8 mouse cellular contexts compared by ENCODE assay signal in genomic region chr12:108915893-108916292, GRCm38 (mm10). TPM values are rescaled to one million over a fixed set of nuclear protein-coding genes. Genes with fewer than 3 reads are reported as not detected.
DNase-seq lines count a peak whose midpoint lies in the region; ATAC-seq and TF ChIP-seq lines count a peak whose summit lies in the region.

No protein-coding gene starts in this region.

- no peak for TF ChIP-seq CTCF in liver, postnatal 0 days (IDR thresholded peaks at IDR 0.05; ENCODE audit: low read depth)

- no peak overlapping the region for H3K4me3 ChIP-seq in embryonic facial prominence, embryonic 11.5 days (ENCODE audit: low read depth, low read length)
- H3K4me3 ChIP-seq in intestine, embryonic 15.5 days (replicated peaks): no peak overlapping the region
- no peak overlapping the region for H3K4me3 ChIP-seq in midbrain, embryonic 12.5 days
- H3K4me3 ChIP-seq in liver, postnatal 0 days (ENCODE audit: low read depth, low read length): no peak overlapping the region

- H3K27ac ChIP-seq in embryonic facial prominence, embryonic 11.5 days (replicated peaks; ENCODE audit: low read depth, low read length): no peak overlapping the region
- H3K27ac ChIP-seq in intestine, embryonic 15.5 days: no peak overlapping the region
- peak overlapping the region; percentile 67 for H3K27ac ChIP-seq in midbrain, embryonic 12.5 days (replicated peaks)
- H3K27ac ChIP-seq in liver, postnatal 0 days (ENCODE audit: low read depth): no peak overlapping the region

- ATAC-seq in frontal cortex, adult (ENCODE audit: low TSS enrichment): peak; percentile 94
- ATAC-seq in embryonic facial prominence, embryonic 11.5 days (replicated peaks; ENCODE audit: insufficient number of reproducible peaks, low FRiP score, low TSS enrichment, low read depth): peak; percentile 66; the same call in 1 of the 2 replicates
- peak; percentile 52; the same call in 1 of the 2 replicates for ATAC-seq in intestine, embryonic 15.5 days
- ATAC-seq in midbrain, embryonic 12.5 days (ENCODE audit: low FRiP score, low read depth): peak; percentile 75
- ATAC-seq in liver, postnatal 0 days: no peak

- peaks cover 12% of the 10 kb centered on the region for H3K4me1 ChIP-seq in embryonic facial prominence, embryonic 11.5 days (ENCODE audit: control insufficient read depth, insufficient read depth, low read length)
- H3K4me1 ChIP-seq in intestine, embryonic 15.5 days (replicated peaks): peaks cover 28% of the 10 kb centered on the region
- peaks cover 79% of the 10 kb centered on the region for H3K4me1 ChIP-seq in midbrain, embryonic 12.5 days
- peaks cover 8% of the 10 kb centered on the region for H3K4me1 ChIP-seq in liver, postnatal 0 days (ENCODE audit: insufficient read depth)

- no peak overlapping the region for H3K4me2 ChIP-seq in embryonic facial prominence, embryonic 11.5 days (ENCODE audit: low read depth, low read length)
- H3K4me2 ChIP-seq in intestine, embryonic 15.5 days (replicated peaks): no peak overlapping the region
- 0 out of 2 replicates have a peak overlapping the region, but pooled peaks have one; percentile 13 for H3K4me2 ChIP-seq in midbrain, embryonic 12.5 days (replicated peaks)
- H3K4me2 ChIP-seq in liver, postnatal 0 days (ENCODE audit: low read depth, low read length): no peak overlapping the region

- no peaks in the 10 kb centered on the region for H3K36me3 ChIP-seq in embryonic facial prominence, embryonic 11.5 days (replicated peaks; ENCODE audit: control insufficient read depth, insufficient read depth, low read depth, low read length)
- no peaks in the 10 kb centered on the region for H3K36me3 ChIP-seq in intestine, embryonic 15.5 days
- no peaks in the 10 kb centered on the region for H3K36me3 ChIP-seq in midbrain, embryonic 12.5 days
- H3K36me3 ChIP-seq in liver, postnatal 0 days (replicated peaks; ENCODE audit: insufficient read depth, low read length): no peaks in the 10 kb centered on the region

- H3K27me3 ChIP-seq in embryonic facial prominence, embryonic 11.5 days (ENCODE audit: control insufficient read depth, insufficient read depth, low read length): no peaks in the 10 kb centered on the region
- no peaks in the 10 kb centered on the region for H3K27me3 ChIP-seq in intestine, embryonic 15.5 days (replicated peaks)
- 0 out of 2 replicates have a peak, but pooled peaks cover 11% of the 10 kb centered on the region for H3K27me3 ChIP-seq in midbrain, embryonic 12.5 days
- H3K27me3 ChIP-seq in liver, postnatal 0 days (ENCODE audit: insufficient read depth, low read length): no peaks in the 10 kb centered on the region

- H3K9ac ChIP-seq in embryonic facial prominence, embryonic 11.5 days (replicated peaks; ENCODE audit: low read length): no peak overlapping the region
- H3K9ac ChIP-seq in intestine, embryonic 15.5 days: no peak overlapping the region
- no peak overlapping the region for H3K9ac ChIP-seq in midbrain, embryonic 12.5 days (replicated peaks)
- no peak overlapping the region for H3K9ac ChIP-seq in liver, postnatal 0 days (replicated peaks)

- WGBS in embryonic facial prominence, embryonic 11.5 days: 16% methylated on average over 6 of the region's 6 CpGs
- WGBS in intestine, embryonic 15.5 days: 35% methylated on average over 6 of the region's 6 CpGs
- WGBS in midbrain, embryonic 12.5 days: 7% methylated on average over 6 of the region's 6 CpGs
- 70% methylated on average over 6 of the region's 6 CpGs for WGBS in liver, postnatal 0 days (ENCODE audit: insufficient replicate concordance)

- TF ChIP-seq EP300 in liver, postnatal 0 days (IDR thresholded peaks at IDR 0.05; ENCODE audit: low read depth): no peak

- DNase-seq in frontal cortex, postnatal 25 days (ENCODE audit: low spot score in 2 of 2): no peak
- DNase-seq in embryonic facial prominence, embryonic 11.5 days (ENCODE audit: low spot score): peak; percentile 81
- DNase-seq in yolk sac, embryonic 10.5 days (ENCODE audit: low spot score): peak; percentile 43
- DNase-seq in liver, postnatal 0 days: no peak
- DNase-seq in cerebellum, postnatal 36 days: no peak

- no peaks in the 10 kb centered on the region for H3K9me3 ChIP-seq in embryonic facial prominence, embryonic 11.5 days (replicated peaks; ENCODE audit: control insufficient read depth, low read length)
- H3K9me3 ChIP-seq in intestine, embryonic 15.5 days: no peaks in the 10 kb centered on the region
- no peaks in the 10 kb centered on the region for H3K9me3 ChIP-seq in midbrain, embryonic 12.5 days
- H3K9me3 ChIP-seq in liver, postnatal 0 days (ENCODE audit: low read length): no peaks in the 10 kb centered on the region

RNA-seq across cellular contexts. Expression of gene Wars, which starts 21.9 kb away (rescaled TPM):
- 113 and 118 TPM in 2 replicates for polyA plus RNA-seq in embryonic facial prominence, embryonic 11.5 days (2014; fragmentation: Nextera tagmentation; extraction: Ambion mirVana)
- 81.9 and 85.5 TPM in 2 replicates for polyA plus RNA-seq in intestine, embryonic 15.5 days (2015; fragmentation: Nextera tagmentation; extraction: Ambion mirVana)
- 124 TPM in 2 replicates for polyA plus RNA-seq in midbrain, embryonic 12.5 days (2016; fragmentation: Nextera tagmentation; extraction: Ambion mirVana)
- 13.8 and 15.9 TPM in 2 replicates for polyA plus RNA-seq in liver, postnatal 0 days (2015; fragmentation: Nextera tagmentation; extraction: Ambion mirVana)

RNA-seq across cellular contexts. Expression of gene Wdr25, which starts 22.5 kb away (rescaled TPM):
- 4.1 and 5.6 TPM in 2 replicates for polyA plus RNA-seq in embryonic facial prominence, embryonic 11.5 days (2014; fragmentation: Nextera tagmentation; extraction: Ambion mirVana)
- polyA plus RNA-seq in intestine, embryonic 15.5 days (2015; fragmentation: Nextera tagmentation; extraction: Ambion mirVana): 5.7 and 8.3 TPM in 2 replicates
- 8.6 and 9.0 TPM in 2 replicates for polyA plus RNA-seq in midbrain, embryonic 12.5 days (2016; fragmentation: Nextera tagmentation; extraction: Ambion mirVana)
- polyA plus RNA-seq in liver, postnatal 0 days (2015; fragmentation: Nextera tagmentation; extraction: Ambion mirVana): 2.4 and 2.6 TPM in 2 replicates

Comparison
In these comparisons a context has a peak if more than half of its experiments do, and no peak if none do; other contexts are left out.
1. DNase-seq: peak in embryonic facial prominence, embryonic 11.5 days (single experiment) and yolk sac, embryonic 10.5 days (single experiment); none in frontal cortex, postnatal 25 days (0 of 2), liver, postnatal 0 days (single experiment) and cerebellum, postnatal 36 days (0 of 2).